Mouse (Mus musculus): ENCODE measurements around the gene Gm3727.
"Not testable (repeated sequence)": the region's sequence is repeated elsewhere in the genome, so short reads cannot be mapped to it uniquely, and the experiment has no call there.

The Gm3727 gene

DNA sequence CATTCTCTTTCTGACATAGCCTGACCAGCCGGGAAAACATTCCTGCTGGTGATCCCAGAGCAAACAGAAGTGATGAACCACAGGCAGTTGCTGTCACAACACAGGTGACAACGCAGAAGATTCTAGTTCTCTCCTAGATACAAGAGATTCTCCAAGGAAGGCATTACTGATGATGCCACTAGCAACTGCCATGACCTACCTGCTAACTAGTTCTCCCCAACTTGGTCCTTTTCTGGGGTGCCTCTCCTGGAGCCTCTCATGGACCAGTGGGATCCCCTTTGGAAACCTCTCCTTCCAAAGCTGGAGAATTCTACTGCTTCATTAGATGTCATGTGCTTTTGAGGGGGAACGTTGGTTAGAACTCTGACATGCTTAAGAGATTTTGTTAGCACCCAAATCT is at the start of gene Gm3727:
Gene Gm3727 (minus strand): TSS at position 101 of the 400 bp plus-strand sequence.
- DNase-seq (ENCODE audit: low spot score in 2 of 2) = not testable (repeated sequence)

DNA sequence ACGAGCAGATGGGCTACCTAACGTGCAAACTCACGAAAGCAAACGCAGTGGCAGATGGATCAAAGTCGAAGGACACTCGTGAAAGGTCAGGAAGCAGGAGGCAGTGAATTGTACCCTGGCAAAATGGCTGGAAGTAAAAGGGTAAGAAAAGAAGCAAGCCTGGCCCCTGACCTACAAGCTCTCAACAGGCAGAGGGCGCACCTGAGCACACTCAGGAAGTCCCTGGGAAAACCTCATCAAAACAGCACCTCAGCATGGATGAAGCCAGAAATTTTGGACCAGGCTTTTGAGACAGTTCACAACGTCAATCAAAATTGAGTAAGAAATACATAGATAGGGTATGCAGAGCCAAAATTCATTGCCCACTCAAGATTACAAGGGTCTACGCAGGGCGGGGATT is 21.0 kb downstream of the Gm3727 start:
- DNase-seq (ENCODE audit: low spot score in 2 of 2) = not testable (repeated sequence)

Measured in spleen, postnatal 4 days (tissue).